Mouse (Mus musculus) thymus, adult 2 months (tissue): Measurements from ENCODE around the gene Slc50a1. TPM values are rescaled to one million over a fixed set of nuclear protein-coding genes. Genes with fewer than 3 reads are reported as not detected.

Source experiments
- DNase-seq: peaks from one replicate; pipeline ENCODE4 v3.0.0; 2021
- H3K27ac ChIP-seq: fragments of 200-500 bp; 2 replicates; pipeline ENCODE4 v1.5.1; 2012; ENCODE audit warnings: low read length, control low read depth; ENCODE audit not compliant: control insufficient read depth, insufficient read depth
- H3K27me3 ChIP-seq: fragments of 200-500 bp; 2 replicates; pipeline ENCODE4 v1.6.1; 2012; ENCODE audit warnings: mild to moderate bottlenecking, low read length, moderate library complexity, mixed read lengths; ENCODE audit not compliant: control insufficient read depth, insufficient read depth
- H3K36me3 ChIP-seq: fragments of 200-500 bp; 2 replicates; pipeline ENCODE4 v1.6.1; 2012; ENCODE audit warnings: mild to moderate bottlenecking, low read length, moderate library complexity; ENCODE audit not compliant: control insufficient read depth, insufficient read depth
- H3K4me1 ChIP-seq: fragments of 200-500 bp; replicated peaks from 2 replicates; pipeline ENCODE4 v1.6.1; 2012; ENCODE audit warnings: low read length; ENCODE audit not compliant: control insufficient read depth, insufficient read depth
- H3K4me3 ChIP-seq: fragments of 200-500 bp; 2 replicates; pipeline ENCODE4 v1.5.1; 2012; ENCODE audit warnings: mild to moderate bottlenecking, low read length, control low read depth, moderate library complexity; ENCODE audit not compliant: control insufficient read depth, insufficient read depth
- CTCF ChIP-seq: fragments of 200-500 bp; IDR thresholded peaks from 2 replicates; pipeline ENCODE4 v1.5.1; 2012; ENCODE audit warnings: mild to moderate bottlenecking, control low read depth, low read length, moderate library complexity, borderline replicate concordance; ENCODE audit not compliant: control insufficient read depth, poor library complexity, insufficient read depth; ENCODE audit errors: extremely low read depth
- POLR2A ChIP-seq: fragments of 200-500 bp; IDR thresholded peaks from 2 replicates; pipeline ENCODE4 v1.6.1; 2012; ENCODE audit warnings: mild to moderate bottlenecking, low read length, control low read depth, moderate library complexity; ENCODE audit not compliant: control insufficient read depth, poor library complexity, insufficient read depth; ENCODE audit errors: extremely low read depth
- WGBS: fragments of 180-500 bp; shearing (Covaris S2); methylation state at CpG from one replicate; pipeline ENCODE4 v1.1.7; 2018; 5-methylcytosine and 5-hydroxymethylcytosine counted together
- polyA plus RNA-seq: library from polyadenylated mRNA; depleted of rRNA; stranded (reverse); fragments of >200 nt; gene quantifications from 2 replicates; pipeline ENCODE4 v1.2.3, GENCODE M21; 2012

Slc50a1 gene
- polyA plus RNA-seq, 1 experiment, result 251 TPM

- TF ChIP-seq POLR2A, result no peak
- TF ChIP-seq CTCF, result 0 out of 2 replicates have a peak, but pooled peaks have one; percentile 7
- Histone ChIP-seq H3K4me1 (peaks cover 28% of the 10 kb centered on the region), H3K4me3 (no peak overlapping the region), H3K27ac (no peak overlapping the region), H3K36me3 (no peaks in the 10 kb centered on the region), H3K27me3 (no peaks in the 10 kb centered on the region)
- WGBS, result 56% methylated on average over 8 of the region's 8 CpGs
- DNase-seq, result no peak
These were observed 25.4 kb upstream of the Slc50a1 start for GRCm38 (mm10) chr3:89295685-89296230.

GRCm38 (mm10) chr3:89294195-89294594 is 23.8 kb upstream of the Slc50a1 start:
- no peak for DNase-seq
- no peaks in the 10 kb centered on the region for H3K27me3 ChIP-seq
- H3K4me3 ChIP-seq, result no peak overlapping the region
- H3K36me3 ChIP-seq, result no peaks in the 10 kb centered on the region
- no peak for TF ChIP-seq POLR2A
- TF ChIP-seq CTCF, result no peak
- no peak overlapping the region for H3K27ac ChIP-seq
- WGBS, result 88% methylated on average over 5 of the region's 5 CpGs
- H3K4me1 ChIP-seq, result peaks cover 24% of the 10 kb centered on the region

DNA sequence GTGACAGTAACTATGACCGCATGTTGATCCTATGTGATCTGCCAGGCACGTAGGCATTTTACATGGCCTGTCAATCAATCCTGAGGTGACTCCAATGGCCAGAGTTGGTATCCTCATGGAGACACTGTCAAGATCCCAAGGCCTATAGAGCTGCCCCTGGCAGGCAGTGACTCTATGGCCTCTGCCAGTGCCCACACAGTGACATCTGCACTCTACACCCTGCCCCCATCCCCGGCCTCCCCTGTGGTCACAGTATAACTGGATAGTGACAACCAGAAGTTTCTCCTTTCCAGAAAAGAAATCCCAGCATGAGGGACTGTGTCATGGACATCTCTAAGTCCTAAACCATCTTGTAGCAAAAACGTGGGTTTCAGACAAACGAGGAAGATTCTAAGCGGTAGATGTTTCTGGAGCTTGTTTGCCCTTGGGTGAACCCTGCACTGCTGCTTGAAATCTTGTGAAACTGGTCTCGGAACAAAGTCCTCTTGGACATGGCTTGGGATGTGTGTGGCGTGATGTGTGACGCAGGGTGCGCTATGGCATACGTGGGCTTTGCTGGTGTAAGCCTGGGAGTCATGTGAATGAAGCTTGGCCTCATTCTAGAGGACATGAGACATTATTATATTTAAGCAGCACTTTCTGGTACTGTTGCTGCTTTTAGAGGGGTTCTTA is 23.0 kb upstream of the Slc50a1 start:
- Histone ChIP-seq H3K27ac (no peak overlapping the region), H3K36me3 (no peaks in the 10 kb centered on the region), H3K4me3 (no peak overlapping the region), H3K4me1 (peaks cover 24% of the 10 kb centered on the region), H3K27me3 (no peaks in the 10 kb centered on the region)
- WGBS, result 95% methylated on average over 11 of the region's 11 CpGs
- TF ChIP-seq CTCF (no peak), POLR2A (no peak)
- no peak for DNase-seq

DNA sequence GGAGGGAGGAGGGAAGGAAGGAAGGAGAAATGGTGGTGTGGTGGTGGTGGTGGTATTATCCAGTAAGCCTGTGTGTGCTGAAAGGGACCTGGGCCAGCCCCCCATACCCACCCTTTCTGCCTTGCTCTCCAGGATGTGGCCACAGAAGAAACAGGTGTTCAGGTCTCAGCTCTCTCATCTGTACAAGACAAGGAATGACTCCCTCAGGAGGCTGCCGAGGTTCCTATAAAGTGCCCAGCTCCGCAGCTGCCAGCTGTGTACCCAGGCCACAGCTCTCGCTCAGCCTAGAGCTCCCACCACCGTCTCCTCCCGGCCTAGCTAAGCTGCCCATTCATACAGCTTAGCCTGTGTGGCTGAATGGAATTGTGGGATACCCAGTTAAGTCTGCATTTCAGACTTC is 21.9 kb upstream of the Slc50a1 start:
- H3K4me1 ChIP-seq, result peaks cover 18% of the 10 kb centered on the region
- no peaks in the 10 kb centered on the region for H3K27me3 ChIP-seq
- DNase-seq, result peak; percentile 38
- no peaks in the 10 kb centered on the region for H3K36me3 ChIP-seq
- no peak overlapping the region for H3K27ac ChIP-seq
- no peak overlapping the region for H3K4me3 ChIP-seq
- no peak for TF ChIP-seq POLR2A
- no peak for TF ChIP-seq CTCF
- WGBS, result 6% methylated on average over 5 of the region's 5 CpGs

GRCm38 (mm10) chr3:89291874-89292273 is 21.5 kb upstream of the Slc50a1 start:
- 18% methylated on average over 10 of the region's 10 CpGs for WGBS
- TF ChIP-seq POLR2A, result no peak
- no peak for TF ChIP-seq CTCF

GRCm38 (mm10) chr3:89288503-89288928 is 18.1 kb upstream of the Slc50a1 start:
- Histone ChIP-seq H3K36me3 (no peaks in the 10 kb centered on the region), H3K4me3 (no peak overlapping the region), H3K27me3 (no peaks in the 10 kb centered on the region), H3K4me1 (peaks cover 15% of the 10 kb centered on the region), H3K27ac (no peak overlapping the region)
- 81% methylated on average over 7 of the region's 7 CpGs for WGBS
- TF ChIP-seq CTCF, result no peak
- no peak for TF ChIP-seq POLR2A
- no peak for DNase-seq

More at GRCm38 (mm10) chr3:89291874-89292273, 21.5 kb upstream of the Slc50a1 start:
- no peak overlapping the region for H3K4me3 ChIP-seq
- peaks cover 17% of the 10 kb centered on the region for H3K4me1 ChIP-seq
- no peaks in the 10 kb centered on the region for H3K27me3 ChIP-seq
- no peak for DNase-seq
- H3K27ac ChIP-seq, result no peak overlapping the region
- no peaks in the 10 kb centered on the region for H3K36me3 ChIP-seq

GRCm38 (mm10) chr3:89287286-89287685 is 16.9 kb upstream of the Slc50a1 start:
- H3K27ac ChIP-seq, result no peak overlapping the region

More at GRCm38 (mm10) chr3:89287286-89287685, 16.9 kb upstream of the Slc50a1 start:
- H3K4me1 ChIP-seq, result peaks cover 7% of the 10 kb centered on the region
- H3K4me3 ChIP-seq, result no peak overlapping the region
- no peaks in the 10 kb centered on the region for H3K36me3 ChIP-seq
- no peak for DNase-seq
- no peaks in the 10 kb centered on the region for H3K27me3 ChIP-seq
- WGBS, result 81% methylated on average over 5 of the region's 5 CpGs
- TF ChIP-seq POLR2A, result no peak
- no peak for TF ChIP-seq CTCF
